Mouse (Mus musculus) forebrain, embryonic 10.5 days (tissue): Measurements from ENCODE around the gene Eif4b. TPM values are rescaled to one million over a fixed set of nuclear protein-coding genes. Genes with fewer than 3 reads are reported as not detected.
A peak's percentile ranks its signal among the peaks of the same experiment; 100 is the strongest.

Experiments used
- DNase-seq: peaks from one replicate; pipeline ENCODE4 v3.0.0-alpha.2; 2017; ENCODE audit warnings: low spot score; ENCODE audit errors: extremely low spot score
- H3K27ac ChIP-seq: fragments of 300-500 bp; sonication (generic); 2 replicates; pipeline ENCODE4 v1.5.1; 2016; ENCODE audit warnings: mild to moderate bottlenecking
- H3K27me3 ChIP-seq: fragments of 300-500 bp; sonication (generic); 2 replicates; pipeline ENCODE4 v1.6.1; 2016; ENCODE audit warnings: mild to moderate bottlenecking; ENCODE audit not compliant: poor library complexity, severe bottlenecking
- H3K36me3 ChIP-seq: fragments of 300-500 bp; sonication (generic); replicated peaks from 2 replicates; pipeline ENCODE4 v1.6.1; 2016; ENCODE audit warnings: mild to moderate bottlenecking, moderate library complexity
- H3K4me1 ChIP-seq: fragments of 300-500 bp; sonication (generic); 2 replicates; pipeline ENCODE4 v1.6.1; 2016
- H3K4me3 ChIP-seq: fragments of 300-500 bp; sonication (generic); 2 replicates; pipeline ENCODE4 v1.5.1; 2016; ENCODE audit warnings: mild to moderate bottlenecking, moderate library complexity
- H3K9me3 ChIP-seq: fragments of 300-500 bp; sonication (generic); 2 replicates; pipeline ENCODE4 v1.6.1; 2016; ENCODE audit warnings: mild to moderate bottlenecking, moderate library complexity
- WGBS: fragments of 180-500 bp; shearing (Covaris S2); methylation state at CpG from one replicate; pipeline ENCODE4 v1.1.7; 2016; 5-methylcytosine and 5-hydroxymethylcytosine counted together
- polyA plus RNA-seq: library from polyadenylated mRNA; unstranded; fragments of >200 nt; fragmentation: Nextera tagmentation; extraction: Ambion mirVana; gene quantifications from 2 replicates; pipeline ENCODE4 v1.2.1, GENCODE M21; 2016

The Eif4b gene
- polyA plus RNA-seq, result 140 and 143 TPM in 2 replicates

- 0 out of 2 replicates have a peak, but pooled peaks cover 5% of the 10 kb centered on the region for H3K27me3 ChIP-seq
- peak within 1 kb of the TSS; percentile 87 for H3K4me3 ChIP-seq
- H3K36me3 ChIP-seq, result peaks cover 16% of the 10 kb centered on the region
- H3K4me1 ChIP-seq, result peaks cover 25% of the 10 kb centered on the region
- DNase-seq, result peak; percentile 100
- H3K27ac ChIP-seq, result peak within 1 kb of the TSS; percentile 99
- under 1% methylated on average over 58 of the region's 58 CpGs for WGBS
- H3K9me3 ChIP-seq, result no peaks in the 10 kb centered on the region
These were observed at the start of gene Eif4b for GRCm38 (mm10) chr15:102073559-102074069. Gene Eif4b (plus strand): TSS chr15:102073773.

- 80% methylated on average over 8 of the region's 8 CpGs for WGBS
- Histone ChIP-seq H3K36me3 (no peaks in the 10 kb centered on the region), H3K27ac (no peak overlapping the region), H3K9me3 (no peaks in the 10 kb centered on the region), H3K27me3 (peaks cover 58% of the 10 kb centered on the region), H3K4me3 (no peak overlapping the region), H3K4me1 (peaks cover 42% of the 10 kb centered on the region)
- DNase-seq, result no peak
These were observed 49.7 kb upstream of the Eif4b start for GRCm38 (mm10) chr15:102023888-102024287.

- H3K36me3 ChIP-seq, result no peaks in the 10 kb centered on the region
- peak overlapping the region; percentile 38 for H3K4me3 ChIP-seq
- H3K27me3 ChIP-seq, result peaks cover 72% of the 10 kb centered on the region
- peak overlapping the region; percentile 79 for H3K27ac ChIP-seq
- 3% methylated on average over 22 of the region's 22 CpGs for WGBS
- peaks cover 42% of the 10 kb centered on the region for H3K4me1 ChIP-seq
- DNase-seq, result peak; percentile 47
- H3K9me3 ChIP-seq, result no peaks in the 10 kb centered on the region
These were observed 48.3 kb upstream of the Eif4b start for GRCm38 (mm10) chr15:102025136-102025872.

- 9% methylated on average over 12 of the region's 12 CpGs for WGBS
- no peaks in the 10 kb centered on the region for H3K9me3 ChIP-seq
- H3K4me3 ChIP-seq, result no peak overlapping the region
- H3K27me3 ChIP-seq, result peaks cover 73% of the 10 kb centered on the region
- DNase-seq, result no peak
- peaks cover 42% of the 10 kb centered on the region for H3K4me1 ChIP-seq
- peaks cover 4% of the 10 kb centered on the region; the same call in 1 of the 2 replicates for H3K36me3 ChIP-seq
- H3K27ac ChIP-seq, result 0 out of 2 replicates have a peak overlapping the region, but pooled peaks have one; percentile 7
These were observed 47.1 kb upstream of the Eif4b start for GRCm38 (mm10) chr15:102026430-102026829.

- Histone ChIP-seq H3K27ac (peak within 1 kb of the TSS; percentile 72), H3K4me1 (peaks cover 34% of the 10 kb centered on the region), H3K9me3 (no peaks in the 10 kb centered on the region), H3K4me3 (peak within 1 kb of the TSS; percentile 52), H3K36me3 (peaks cover 6% of the 10 kb centered on the region; the same call in 1 of the 2 replicates), H3K27me3 (peaks cover 73% of the 10 kb centered on the region)
- DNase-seq, result no peak
- WGBS, result 3% methylated on average over 28 of the region's 28 CpGs
These were observed 45.5 kb upstream of the Eif4b start, which contains the start of gene Krt18 for GRCm38 (mm10) chr15:102028040-102028439. Gene Krt18 (plus strand): TSS chr15:102028180.

GRCm38 (mm10) chr15:102034121-102035053 lies 39.2 kb upstream of the Eif4b start:
- no peak overlapping the region for H3K27ac ChIP-seq
- 61% methylated on average over 16 of the region's 16 CpGs for WGBS
- H3K4me1 ChIP-seq, result 0 out of 2 replicates have a peak, but pooled peaks cover 3% of the 10 kb centered on the region

GRCm38 (mm10) chr15:102040277-102040676 lies 33.3 kb upstream of the Eif4b start:
- H3K27me3 ChIP-seq, result no peaks in the 10 kb centered on the region
- H3K4me3 ChIP-seq, result no peak overlapping the region
- H3K27ac ChIP-seq, result no peak overlapping the region
- no peaks in the 10 kb centered on the region for H3K4me1 ChIP-seq
- DNase-seq, result no peak
- 87% methylated on average over 4 of the region's 4 CpGs for WGBS
- no peaks in the 10 kb centered on the region for H3K9me3 ChIP-seq
- H3K36me3 ChIP-seq, result no peaks in the 10 kb centered on the region

More at GRCm38 (mm10) chr15:102034121-102035053, 39.2 kb upstream of the Eif4b start:
- Histone ChIP-seq H3K4me3 (no peak overlapping the region), H3K36me3 (peaks cover 6% of the 10 kb centered on the region; the same call in 1 of the 2 replicates), H3K27me3 (peaks cover 11% of the 10 kb centered on the region), H3K9me3 (no peaks in the 10 kb centered on the region)
- no peak for DNase-seq

- no peak overlapping the region for H3K27ac ChIP-seq
- DNase-seq, result no peak
- no peaks in the 10 kb centered on the region for H3K4me1 ChIP-seq
- H3K36me3 ChIP-seq, result no peaks in the 10 kb centered on the region
- H3K4me3 ChIP-seq, result no peak overlapping the region
- 83% methylated on average over 7 of the region's 7 CpGs for WGBS
- no peaks in the 10 kb centered on the region for H3K27me3 ChIP-seq
- no peaks in the 10 kb centered on the region for H3K9me3 ChIP-seq
These were observed 31.6 kb upstream of the Eif4b start for GRCm38 (mm10) chr15:102041951-102042350.

GRCm38 (mm10) chr15:102044745-102045144 lies 28.8 kb upstream of the Eif4b start:
- Histone ChIP-seq H3K9me3 (no peaks in the 10 kb centered on the region), H3K27me3 (no peaks in the 10 kb centered on the region), H3K36me3 (no peaks in the 10 kb centered on the region), H3K4me1 (no peaks in the 10 kb centered on the region), H3K4me3 (no peak overlapping the region), H3K27ac (no peak overlapping the region)
- no peak for DNase-seq
- 84% methylated on average over 3 of the region's 3 CpGs for WGBS

GRCm38 (mm10) chr15:102045691-102046090 lies 27.9 kb upstream of the Eif4b start:
- Histone ChIP-seq H3K27me3 (no peaks in the 10 kb centered on the region), H3K9me3 (no peaks in the 10 kb centered on the region), H3K4me3 (no peak overlapping the region), H3K27ac (no peak overlapping the region), H3K4me1 (no peaks in the 10 kb centered on the region), H3K36me3 (no peaks in the 10 kb centered on the region)
- no peak for DNase-seq
- WGBS, result 94% methylated on average over 10 of the region's 10 CpGs

- Histone ChIP-seq H3K4me3 (no peak overlapping the region), H3K27me3 (no peaks in the 10 kb centered on the region; the same call in 1 of the 2 replicates), H3K4me1 (peaks cover 10% of the 10 kb centered on the region), H3K36me3 (no peaks in the 10 kb centered on the region), H3K9me3 (no peaks in the 10 kb centered on the region), H3K27ac (no peak overlapping the region)
- WGBS, result 94% methylated on average over 6 of the region's 6 CpGs
- no peak for DNase-seq
These were observed 25.6 kb upstream of the Eif4b start for GRCm38 (mm10) chr15:102048006-102048405.

GRCm38 (mm10) chr15:102049871-102050270 lies 23.7 kb upstream of the Eif4b start:
- Histone ChIP-seq H3K9me3 (no peaks in the 10 kb centered on the region), H3K4me3 (no peak overlapping the region), H3K27me3 (no peaks in the 10 kb centered on the region; the same call in 1 of the 2 replicates), H3K27ac (no peak overlapping the region), H3K36me3 (no peaks in the 10 kb centered on the region), H3K4me1 (peaks cover 10% of the 10 kb centered on the region)
- DNase-seq, result no peak
